Mouse (Mus musculus): Measurements from ENCODE around the gene Gpc4. TPM values are rescaled to one million over a fixed set of nuclear protein-coding genes. Genes with fewer than 3 reads are reported as not detected.
A peak's percentile ranks its signal among the peaks of the same experiment; 100 is the strongest.

The Gpc4 gene
- total RNA-seq, 4 experiments from 2014 or later, result 29.8 to 38.1 (median 34.0) TPM

DNA sequence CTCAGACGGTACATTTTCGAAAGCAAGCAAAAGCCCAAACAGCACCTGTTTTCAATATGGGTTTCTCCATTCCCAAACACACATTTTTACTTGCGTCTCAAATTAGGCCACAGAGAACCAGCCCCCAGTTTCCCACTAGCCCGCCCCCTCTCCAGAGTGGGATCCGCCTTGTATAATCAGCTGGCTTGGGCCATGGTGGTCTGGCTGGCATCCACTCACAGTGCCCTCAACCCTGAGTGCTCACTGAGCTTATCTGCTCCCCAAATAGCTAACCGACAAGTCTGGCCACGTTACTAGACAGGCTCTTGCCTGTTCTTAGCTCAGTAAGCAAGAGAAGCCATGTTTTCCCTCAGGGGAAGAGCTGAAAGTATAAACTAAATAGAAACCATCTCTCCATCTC is 134.9 kb downstream of the Gpc4 start:
- no peak for DNase-seq (ENCODE audit: low spot score in 2 of 2)

GRCm38 (mm10) chrX:52017660-52018059 is 147.4 kb downstream of the Gpc4 start:
- DNase-seq (ENCODE audit: low spot score in 2 of 2), result peak in 1 of 2 experiments; percentile 7

Other genes with a start within 250 kb of the Gpc4 start
- gene 1700080O16Rik, start 192.5 kb downstream of the Gpc4 start, total RNA-seq (2022), result not detected